Mouse (Mus musculus) myocyte (in vitro differentiated cells): ENCODE results near the gene Adam22. TPM values are rescaled to one million over a fixed set of nuclear protein-coding genes. Genes with fewer than 3 reads are reported as not detected.

Experiments
- H3K27me3 ChIP-seq: one replicate; pipeline ENCODE4 v1.6.1; 2011; ENCODE audit not compliant: control insufficient read depth, insufficient read depth, insufficient read length
- H3K36me3 ChIP-seq: one replicate; pipeline ENCODE4 v1.6.1; 2011; ENCODE audit not compliant: control insufficient read depth, insufficient read depth
- H3K4me2 ChIP-seq: one replicate; pipeline ENCODE4 v1.6.1; 2011; ENCODE audit warnings: low read depth, control low read depth
- H3K4me3 ChIP-seq: one replicate; pipeline ENCODE4 v1.5.1; 2011; ENCODE audit warnings: mild to moderate bottlenecking, control low read depth, moderate library complexity
- H3K79me2 ChIP-seq: one replicate; pipeline ENCODE4 v1.6.1; 2011; ENCODE audit not compliant: control insufficient read depth, insufficient read depth
- H3ac ChIP-seq: one replicate; pipeline ENCODE4 v1.6.1; 2011; ENCODE audit not compliant: control insufficient read depth, insufficient read length
- CEBPB ChIP-seq: IDR thresholded peaks from 2 replicates; pipeline ENCODE4 v1.6.1; 2011; ENCODE audit warnings: mild to moderate bottlenecking, moderate library complexity; ENCODE audit not compliant: poor library complexity, insufficient read depth, severe bottlenecking
- E2F4 ChIP-seq: IDR thresholded peaks from one replicate; pipeline ENCODE4 v1.6.1; 2011; ENCODE audit warnings: mild to moderate bottlenecking, control low read depth, moderate library complexity; ENCODE audit not compliant: insufficient read depth
- MAX ChIP-seq: IDR thresholded peaks from one replicate; pipeline ENCODE4 v1.6.1; 2011; ENCODE audit warnings: low read depth, mild to moderate bottlenecking, control low read depth
- MYOD1 ChIP-seq, 3 experiments: IDR thresholded peaks; one replicate each; pipeline ENCODE4 v1.6.1; 2011; ENCODE audit warnings: control low read depth in 2 of 3, low read depth in 2 of 3, mild to moderate bottlenecking in 2 of 3, moderate library complexity in 1 of 3; ENCODE audit not compliant: insufficient read length in 2 of 3, control insufficient read depth in 1 of 3
- MYOG ChIP-seq, 3 experiments: IDR thresholded peaks; one replicate each; pipeline ENCODE4 v1.6.1; 2011; ENCODE audit warnings: control low read depth in 2 of 3, low read depth in 2 of 3, mild to moderate bottlenecking in 2 of 3; ENCODE audit not compliant: insufficient read length in 2 of 3, control insufficient read depth in 1 of 3, insufficient read depth in 1 of 3
- POLR2A ChIP-seq: IDR thresholded peaks from one replicate; pipeline ENCODE4 v1.6.1; 2011; ENCODE audit warnings: low read depth, mild to moderate bottlenecking, control low read depth, moderate library complexity; ENCODE audit not compliant: insufficient read length
- POLR2AphosphoS2 ChIP-seq: IDR thresholded peaks from one replicate; pipeline ENCODE4 v1.6.1; 2011; ENCODE audit warnings: low read depth, control low read depth; ENCODE audit not compliant: insufficient read length
- REST ChIP-seq: IDR thresholded peaks from one replicate; pipeline ENCODE4 v1.6.1; 2011; ENCODE audit warnings: mild to moderate bottlenecking, control low read depth, moderate library complexity; ENCODE audit not compliant: insufficient read depth, insufficient read length
- SRF ChIP-seq: IDR thresholded peaks from one replicate; pipeline ENCODE4 v1.6.1; 2011; ENCODE audit warnings: low read depth; ENCODE audit not compliant: control insufficient read depth, insufficient read length
- TCF12 ChIP-seq: IDR thresholded peaks from one replicate; pipeline ENCODE4 v1.6.1; 2011; ENCODE audit warnings: mild to moderate bottlenecking, control low read depth; ENCODE audit not compliant: poor library complexity, insufficient read depth, severe bottlenecking
- TCF3 ChIP-seq: IDR thresholded peaks from one replicate; pipeline ENCODE4 v1.6.1; 2011; ENCODE audit warnings: low read depth, control low read depth; ENCODE audit not compliant: insufficient read length
- USF1 ChIP-seq: IDR thresholded peaks from one replicate; pipeline ENCODE4 v1.6.1; 2011; ENCODE audit warnings: low read depth, mild to moderate bottlenecking, control low read depth, moderate library complexity
- polyA plus RNA-seq: library from polyadenylated mRNA; unstranded; fragments of >200 nt; fragmentation: generic; extraction: Trizol; gene quantifications from one replicate; pipeline ENCODE4 v1.2.1, GENCODE M21; 2012; ENCODE audit warnings: missing spikeins

The Adam22 gene
- polyA plus RNA-seq, 1 experiment: 0.10 TPM

- Histone ChIP-seq H3K27me3 (no peaks in the 10 kb centered on the region), H3K79me2 (no peaks in the 10 kb centered on the region), H3ac (no peak overlapping the region), H3K4me2 (no peak overlapping the region), H3K36me3 (no peaks in the 10 kb centered on the region), H3K4me3 (no peak overlapping the region)
- no peak for TF ChIP-seq E2F4
- TF ChIP-seq REST: no peak
- TF ChIP-seq USF1: no peak
- TF ChIP-seq POLR2AphosphoS2: no peak
- no peak for TF ChIP-seq MYOG (IDR thresholded peaks at IDR 0.05; ENCODE audit: control insufficient read depth in 1 of 3, insufficient read depth in 1 of 3, insufficient read length in 2 of 3, low read depth in 2 of 3)
- TF ChIP-seq POLR2A: no peak
- TF ChIP-seq MAX: no peak
- no peak for TF ChIP-seq CEBPB
- no peak for TF ChIP-seq MYOD1 (IDR thresholded peaks at IDR 0.05; ENCODE audit: control insufficient read depth in 1 of 3, insufficient read length in 2 of 3, low read depth in 2 of 3)
- no peak for TF ChIP-seq TCF3
- no peak for TF ChIP-seq SRF
- TF ChIP-seq TCF12: no peak
Measured at GRCm38 (mm10) chr5:8111691-8112090, 256.3 kb downstream of the Adam22 start.

- H3ac ChIP-seq: no peak overlapping the region
- H3K4me3 ChIP-seq: no peak overlapping the region
- H3K79me2 ChIP-seq: no peaks in the 10 kb centered on the region
- H3K4me2 ChIP-seq: no peak overlapping the region
- TF ChIP-seq SRF (no peak), REST (no peak), TCF3 (no peak), MYOD1 (IDR thresholded peaks at IDR 0.05; ENCODE audit: control insufficient read depth in 1 of 3, insufficient read length in 2 of 3, low read depth in 2 of 3) (no peak), CEBPB (no peak), TCF12 (no peak), POLR2A (no peak), MAX (no peak), MYOG (IDR thresholded peaks at IDR 0.05; ENCODE audit: control insufficient read depth in 1 of 3, insufficient read depth in 1 of 3, insufficient read length in 2 of 3, low read depth in 2 of 3) (no peak), USF1 (no peak)
- no peaks in the 10 kb centered on the region for H3K36me3 ChIP-seq
- peaks cover 6% of the 10 kb centered on the region for H3K27me3 ChIP-seq
Measured at GRCm38 (mm10) chr5:8095689-8096088, 272.3 kb downstream of the Adam22 start.

DNA sequence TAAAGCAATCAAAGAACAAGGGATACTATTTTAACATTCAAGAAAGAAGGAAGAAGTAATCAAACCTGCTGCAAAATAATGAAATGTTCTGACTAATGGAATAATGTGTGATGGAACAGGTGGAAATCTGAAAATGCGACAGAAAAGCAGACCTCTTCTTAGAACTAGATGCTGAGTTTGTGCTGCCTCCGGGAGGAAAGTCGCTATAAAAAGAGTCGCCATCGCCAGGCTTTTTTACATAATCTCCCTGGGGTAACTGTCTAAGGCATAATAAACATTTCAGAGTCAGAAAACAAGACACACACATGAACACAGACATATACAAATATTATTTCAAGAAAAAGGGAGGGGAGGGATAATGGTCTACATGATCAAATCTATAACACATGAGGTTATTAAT is 273.0 kb downstream of the Adam22 start:
- Histone ChIP-seq H3K4me2 (no peak overlapping the region), H3K27me3 (peaks cover 6% of the 10 kb centered on the region), H3K36me3 (no peaks in the 10 kb centered on the region), H3ac (no peak overlapping the region), H3K4me3 (no peak overlapping the region), H3K79me2 (no peaks in the 10 kb centered on the region)
- TF ChIP-seq E2F4: no peak
- no peak for TF ChIP-seq USF1
- no peak for TF ChIP-seq REST
- TF ChIP-seq MAX: no peak
- TF ChIP-seq MYOG (IDR thresholded peaks at IDR 0.05; ENCODE audit: control insufficient read depth in 1 of 3, insufficient read depth in 1 of 3, insufficient read length in 2 of 3, low read depth in 2 of 3): no peak
- no peak for TF ChIP-seq TCF3
- TF ChIP-seq MYOD1 (IDR thresholded peaks at IDR 0.05; ENCODE audit: control insufficient read depth in 1 of 3, insufficient read length in 2 of 3, low read depth in 2 of 3): no peak
- no peak for TF ChIP-seq POLR2AphosphoS2
- no peak for TF ChIP-seq POLR2A
- no peak for TF ChIP-seq TCF12
- no peak for TF ChIP-seq SRF
- no peak for TF ChIP-seq CEBPB

DNA sequence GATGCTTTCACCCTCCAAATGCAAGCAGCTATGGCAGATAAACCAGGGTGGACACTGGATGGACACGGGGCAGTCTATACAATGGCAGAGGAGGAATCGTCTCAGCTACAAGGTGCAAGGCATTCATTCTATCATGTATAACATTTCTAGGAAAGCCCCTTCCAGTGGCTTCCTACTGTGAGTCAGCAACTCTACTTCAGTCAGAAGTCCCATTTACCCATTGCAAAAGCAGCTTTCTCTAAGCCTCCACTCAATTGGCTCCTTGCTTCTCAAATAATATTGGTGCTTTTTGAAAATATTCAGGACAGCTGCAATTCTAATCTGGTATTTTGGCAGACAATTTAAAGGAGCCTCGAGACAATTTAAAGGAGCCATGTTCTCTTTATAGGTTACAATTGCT is 279.8 kb downstream of the Adam22 start:
- no peak overlapping the region for H3ac ChIP-seq
- no peak overlapping the region for H3K4me2 ChIP-seq
- no peak overlapping the region for H3K4me3 ChIP-seq
- no peak for TF ChIP-seq MYOD1 (IDR thresholded peaks at IDR 0.05; ENCODE audit: control insufficient read depth in 1 of 3, insufficient read length in 2 of 3, low read depth in 2 of 3)
- no peak for TF ChIP-seq REST
- no peaks in the 10 kb centered on the region for H3K27me3 ChIP-seq
- no peaks in the 10 kb centered on the region for H3K36me3 ChIP-seq
- H3K79me2 ChIP-seq: no peaks in the 10 kb centered on the region

DNA sequence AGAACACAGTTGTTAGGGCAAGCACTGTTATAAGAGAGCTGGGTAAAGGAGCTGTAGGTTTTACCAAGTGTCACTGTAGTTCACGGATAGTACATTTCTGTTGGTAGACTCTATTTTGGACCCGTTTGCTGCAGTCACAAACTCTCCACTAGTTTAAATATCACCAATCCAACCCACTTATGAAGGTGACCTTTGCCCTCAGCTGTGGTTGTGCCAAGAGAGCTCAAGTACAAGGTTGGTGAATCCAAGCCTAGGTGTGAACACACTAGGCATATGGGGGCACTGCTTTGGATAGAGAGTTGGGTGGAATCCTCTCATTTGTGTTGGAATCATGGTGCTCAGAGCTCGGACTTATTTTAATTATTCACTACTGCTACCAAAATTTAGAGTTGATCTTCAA is 282.3 kb downstream of the Adam22 start:
- Histone ChIP-seq H3K27me3 (no peaks in the 10 kb centered on the region), H3K4me2 (no peak overlapping the region), H3K36me3 (no peaks in the 10 kb centered on the region), H3ac (no peak overlapping the region), H3K4me3 (no peak overlapping the region), H3K79me2 (no peaks in the 10 kb centered on the region)
- TF ChIP-seq POLR2AphosphoS2 (no peak), SRF (no peak), MYOG (IDR thresholded peaks at IDR 0.05; ENCODE audit: control insufficient read depth in 1 of 3, insufficient read depth in 1 of 3, insufficient read length in 2 of 3, low read depth in 2 of 3) (no peak), MYOD1 (IDR thresholded peaks at IDR 0.05; ENCODE audit: control insufficient read depth in 1 of 3, insufficient read length in 2 of 3, low read depth in 2 of 3) (no peak), TCF3 (no peak), CEBPB (no peak), USF1 (no peak), POLR2A (no peak), REST (no peak), E2F4 (no peak), MAX (no peak), TCF12 (no peak)
